Mouse (Mus musculus) hindbrain, embryonic 12.5 days (tissue): ENCODE measurements around the gene Rgcc. TPM values are rescaled to one million over a fixed set of nuclear protein-coding genes. Genes with fewer than 3 reads are reported as not detected.

Experiments
- ATAC-seq: fragments of 200-750 bp; cut with Nextera tagmentation; 2 replicates; pipeline ENCODE4 v1.8.0; 2017; ENCODE audit warnings: moderate TSS enrichment; ENCODE audit not compliant: low FRiP score
- H3K27ac ChIP-seq: fragments of 300-500 bp; sonication (generic); 2 replicates; pipeline ENCODE4 v1.5.1; 2016; ENCODE audit warnings: mild to moderate bottlenecking
- H3K27me3 ChIP-seq: fragments of 300-500 bp; sonication (generic); 2 replicates; pipeline ENCODE4 v1.6.1; 2016; ENCODE audit warnings: mild to moderate bottlenecking
- H3K36me3 ChIP-seq: fragments of 300-500 bp; sonication (generic); 2 replicates; pipeline ENCODE4 v1.6.1; 2016; ENCODE audit warnings: mild to moderate bottlenecking
- H3K4me1 ChIP-seq: fragments of 300-500 bp; sonication (generic); 2 replicates; pipeline ENCODE4 v1.6.1; 2016
- H3K4me2 ChIP-seq: fragments of 300-500 bp; sonication (generic); replicated peaks from 2 replicates; pipeline ENCODE4 v1.6.1; 2016; ENCODE audit warnings: mild to moderate bottlenecking
- H3K4me3 ChIP-seq: fragments of 300-500 bp; sonication (generic); 2 replicates; pipeline ENCODE4 v1.5.1; 2016; ENCODE audit warnings: mild to moderate bottlenecking
- H3K9ac ChIP-seq: fragments of 300-500 bp; sonication (generic); 2 replicates; pipeline ENCODE4 v1.6.1; 2016; ENCODE audit warnings: mild to moderate bottlenecking, moderate library complexity
- H3K9me3 ChIP-seq: fragments of 300-500 bp; sonication (generic); replicated peaks from 2 replicates; pipeline ENCODE4 v1.6.1; 2016; ENCODE audit warnings: mild to moderate bottlenecking
- WGBS: fragments of 180-500 bp; shearing (Covaris S2); methylation state at CpG from one replicate; pipeline ENCODE4 v1.1.7; 2016; 5-methylcytosine and 5-hydroxymethylcytosine counted together
- polyA plus RNA-seq: library from polyadenylated mRNA; unstranded; fragments of >200 nt; fragmentation: Nextera tagmentation; extraction: Ambion mirVana; gene quantifications from 2 replicates; pipeline ENCODE4 v1.2.1, GENCODE M21; 2016

Gene Rgcc
- polyA plus RNA-seq, 1 experiment from 2014 or later = 41.0 TPM

- Histone ChIP-seq H3K4me3 (no peak overlapping the region), H3K4me2 (no peak overlapping the region), H3K9me3 (peaks cover 3% of the 10 kb centered on the region; the same call in 1 of the 2 replicates), H3K27me3 (no peaks in the 10 kb centered on the region), H3K4me1 (peaks cover 9% of the 10 kb centered on the region; the same call in 1 of the 2 replicates), H3K27ac (no peak overlapping the region), H3K9ac (no peak overlapping the region), H3K36me3 (no peaks in the 10 kb centered on the region)
- 56% methylated on average over 3 of the region's 3 CpGs for WGBS
- ATAC-seq = no peak
Observed at GRCm38 (mm10) chr14:79244571-79244970, 56.9 kb downstream of the Rgcc start.

- Histone ChIP-seq H3K9me3 (peaks cover 3% of the 10 kb centered on the region; the same call in 1 of the 2 replicates), H3K36me3 (no peaks in the 10 kb centered on the region), H3K4me2 (no peak overlapping the region), H3K27me3 (no peaks in the 10 kb centered on the region), H3K27ac (no peak overlapping the region), H3K9ac (no peak overlapping the region), H3K4me1 (peaks cover 6% of the 10 kb centered on the region), H3K4me3 (no peak overlapping the region)
- no peak for ATAC-seq
- 82% methylated on average over 12 of the region's 12 CpGs for WGBS
Observed at GRCm38 (mm10) chr14:79243038-79243883, 58.2 kb downstream of the Rgcc start.

- Histone ChIP-seq H3K27me3 (no peaks in the 10 kb centered on the region), H3K36me3 (no peaks in the 10 kb centered on the region), H3K4me2 (no peak overlapping the region), H3K9me3 (peaks cover 3% of the 10 kb centered on the region; the same call in 1 of the 2 replicates), H3K9ac (no peak overlapping the region), H3K4me1 (peaks cover 7% of the 10 kb centered on the region; the same call in 1 of the 2 replicates), H3K4me3 (no peak overlapping the region), H3K27ac (no peak overlapping the region)
- no peak for ATAC-seq
Observed at GRCm38 (mm10) chr14:79242386-79242720, 59.1 kb downstream of the Rgcc start.

- H3K9me3 ChIP-seq = peaks cover 3% of the 10 kb centered on the region; the same call in 1 of the 2 replicates
- H3K4me2 ChIP-seq = no peak overlapping the region
- no peaks in the 10 kb centered on the region for H3K27me3 ChIP-seq
- H3K27ac ChIP-seq = no peak overlapping the region
- 82% methylated on average over 6 of the region's 6 CpGs for WGBS
- no peak for ATAC-seq
- no peak overlapping the region for H3K4me3 ChIP-seq
- H3K4me1 ChIP-seq = peaks cover 10% of the 10 kb centered on the region
- H3K36me3 ChIP-seq = no peaks in the 10 kb centered on the region
- no peak overlapping the region for H3K9ac ChIP-seq
Observed at GRCm38 (mm10) chr14:79241656-79242385, 59.6 kb downstream of the Rgcc start.

- peaks cover 3% of the 10 kb centered on the region; the same call in 1 of the 2 replicates for H3K9me3 ChIP-seq
- no peak overlapping the region for H3K4me2 ChIP-seq
- H3K4me3 ChIP-seq = no peak overlapping the region
- H3K27me3 ChIP-seq = no peaks in the 10 kb centered on the region
- H3K9ac ChIP-seq = no peak overlapping the region
- 69% methylated on average over 4 of the region's 4 CpGs for WGBS
- no peak for ATAC-seq
- peaks cover 12% of the 10 kb centered on the region for H3K4me1 ChIP-seq
- H3K27ac ChIP-seq = no peak overlapping the region
- H3K36me3 ChIP-seq = no peaks in the 10 kb centered on the region
Observed at GRCm38 (mm10) chr14:79241057-79241570, 60.3 kb downstream of the Rgcc start.

GRCm38 (mm10) chr14:79239402-79239801 is 62.0 kb downstream of the Rgcc start:
- H3K9me3 ChIP-seq = peaks cover 3% of the 10 kb centered on the region; the same call in 1 of the 2 replicates

More at GRCm38 (mm10) chr14:79239402-79239801, 62.0 kb downstream of the Rgcc start:
- Histone ChIP-seq H3K27ac (no peak overlapping the region), H3K4me1 (peaks cover 10% of the 10 kb centered on the region), H3K4me2 (no peak overlapping the region), H3K9ac (no peak overlapping the region), H3K27me3 (no peaks in the 10 kb centered on the region), H3K36me3 (no peaks in the 10 kb centered on the region), H3K4me3 (no peak overlapping the region)
- no peak for ATAC-seq
- 95% methylated on average over 12 of the region's 12 CpGs for WGBS

Other genes with a start within 250 kb of the Rgcc start
- gene Zfp957, start 54.3 kb downstream of the Rgcc start, polyA plus RNA-seq = 0.19 TPM in 1 of 2 replicates, not detected in the other
- 33.9 and 39.4 TPM in 2 replicates for gene Naa16, start 89.1 kb upstream of the Rgcc start, polyA plus RNA-seq
- gene Mtrf1, start 96.1 kb upstream of the Rgcc start, polyA plus RNA-seq = 9.8 and 11.1 TPM in 2 replicates
- gene Kbtbd7, start 124.9 kb upstream of the Rgcc start, polyA plus RNA-seq = 22.6 and 23.1 TPM in 2 replicates
- gene Kbtbd6, start 150.2 kb upstream of the Rgcc start, polyA plus RNA-seq = 3.1 and 4.5 TPM in 2 replicates
- gene Elf1, start 179.5 kb upstream of the Rgcc start, polyA plus RNA-seq = 9.6 and 10.3 TPM in 2 replicates
- 51.1 and 53.2 TPM in 2 replicates for gene Wbp4, start 179.9 kb upstream of the Rgcc start, polyA plus RNA-seq